Mouse (Mus musculus) hindbrain, postnatal 0 days (tissue): ENCODE measurements around the gene BC025920. TPM values are rescaled to one million over a fixed set of nuclear protein-coding genes. Genes with fewer than 3 reads are reported as not detected.
A peak's percentile ranks its signal among the peaks of the same experiment; 100 is the strongest.

Source experiments
- ATAC-seq: fragments of 200-750 bp; cut with Nextera tagmentation; 2 replicates; pipeline ENCODE4 v1.8.0; 2017; ENCODE audit warnings: mild to moderate bottlenecking, moderate TSS enrichment, moderate library complexity
- DNase-seq: peaks from one replicate; pipeline ENCODE4 v3.0.0-alpha.2; 2015; ENCODE audit warnings: low spot score
- H3K27ac ChIP-seq: fragments of 300-500 bp; sonication (generic); 2 replicates; pipeline ENCODE4 v1.5.1; 2014; ENCODE audit warnings: mild to moderate bottlenecking
- H3K27me3 ChIP-seq: fragments of 300-500 bp; sonication (generic); 2 replicates; pipeline ENCODE4 v1.6.1; 2014; ENCODE audit warnings: low read length, mixed read lengths; ENCODE audit not compliant: insufficient read depth
- H3K36me3 ChIP-seq: fragments of 300-500 bp; sonication (generic); 2 replicates; pipeline ENCODE4 v1.6.1; 2014; ENCODE audit warnings: low read length, mixed read lengths; ENCODE audit not compliant: insufficient read depth
- H3K4me1 ChIP-seq: fragments of 300-500 bp; sonication (generic); 2 replicates; pipeline ENCODE4 v1.6.1; 2014; ENCODE audit warnings: antibody characterized with exemption, low read length, mixed read lengths; ENCODE audit not compliant: insufficient read depth
- H3K4me2 ChIP-seq: fragments of 300-500 bp; sonication (generic); 2 replicates; pipeline ENCODE4 v1.6.1; 2014; ENCODE audit warnings: low read depth, mild to moderate bottlenecking, low read length, moderate library complexity, mixed read lengths
- H3K4me3 ChIP-seq: fragments of 300-500 bp; sonication (generic); 2 replicates; pipeline ENCODE4 v1.5.1; 2014; ENCODE audit warnings: low read length
- H3K9ac ChIP-seq: fragments of 300-500 bp; sonication (generic); replicated peaks from 2 replicates; pipeline ENCODE4 v1.6.1; 2014; ENCODE audit warnings: mild to moderate bottlenecking, low read length, moderate library complexity, mixed read lengths
- H3K9me3 ChIP-seq: fragments of 300-500 bp; sonication (generic); 2 replicates; pipeline ENCODE4 v1.6.1; 2016; ENCODE audit warnings: low read length, mixed read lengths
- CTCF ChIP-seq: IDR thresholded peaks from 2 replicates; pipeline ENCODE4 v1.5.1; 2016; ENCODE audit warnings: antibody characterized with exemption, control low read depth, low read depth
- WGBS: fragments of 180-500 bp; shearing (Covaris S2); extraction: QIAGEN DNeasy Blood & Tissue Kit; methylation state at CpG from one replicate; pipeline ENCODE4 v1.1.7; 2014; 5-methylcytosine and 5-hydroxymethylcytosine counted together
- polyA plus RNA-seq: library from polyadenylated mRNA; unstranded; fragments of >200 nt; fragmentation: Nextera tagmentation; extraction: Ambion mirVana; gene quantifications from 2 replicates; pipeline ENCODE4 v1.2.1, GENCODE M21; 2015
- total RNA-seq: library from RNA; depleted of rRNA; stranded (reverse); fragments of >200 nt; gene quantifications from 2 replicates; pipeline ENCODE4 v1.2.3, GENCODE M21; 2014

Gene BC025920
- total and polyA plus RNA-seq, 2 experiments from 2014 or later, result 1.3 to 4.2 TPM

GRCm38 (mm10) chr10:81574081-81575056 is 31.7 kb upstream of the BC025920 start, which contains the start of gene Tle2:
Tle2 (plus strand) TSS chr10:81574561.
- no peaks in the 10 kb centered on the region for H3K36me3 ChIP-seq
- ATAC-seq (no peak), DNase-seq (peak; percentile 37)
- H3K4me2 ChIP-seq, result peak within 1 kb of the TSS; percentile 69
- H3K27ac ChIP-seq, result no peak within 1 kb of the TSS
- H3K4me1 ChIP-seq, result peaks cover 29% of the 10 kb centered on the region
- 19% methylated on average over 10 of the region's 10 CpGs for WGBS
- peak within 1 kb of the TSS; percentile 63 for H3K9ac ChIP-seq
- H3K27me3 ChIP-seq, result peaks cover 14% of the 10 kb centered on the region; the same call in 1 of the 2 replicates
- no peaks in the 10 kb centered on the region for H3K9me3 ChIP-seq
- peak within 1 kb of the TSS; percentile 50 for H3K4me3 ChIP-seq
- TF ChIP-seq CTCF, result peak; percentile 30

- under 1% methylated on average over 21 of the region's 30 CpGs for WGBS
- DNase-seq (peak; percentile 38), ATAC-seq (no peak)
- Histone ChIP-seq H3K4me2 (peak overlapping the region; percentile 69), H3K27me3 (peaks cover 14% of the 10 kb centered on the region; the same call in 1 of the 2 replicates), H3K4me1 (peaks cover 29% of the 10 kb centered on the region), H3K27ac (no peak overlapping the region), H3K9ac (peak overlapping the region; percentile 63), H3K9me3 (no peaks in the 10 kb centered on the region), H3K4me3 (peak overlapping the region; percentile 50), H3K36me3 (no peaks in the 10 kb centered on the region)
- no peak for TF ChIP-seq CTCF
These were observed 30.9 kb upstream of the BC025920 start for GRCm38 (mm10) chr10:81575208-81575631.

GRCm38 (mm10) chr10:81575695-81576094 is 30.4 kb upstream of the BC025920 start:
- Histone ChIP-seq H3K36me3 (no peaks in the 10 kb centered on the region), H3K4me2 (peak overlapping the region; percentile 69), H3K27ac (no peak overlapping the region), H3K4me1 (peaks cover 30% of the 10 kb centered on the region), H3K4me3 (peak overlapping the region; percentile 50), H3K9me3 (no peaks in the 10 kb centered on the region), H3K9ac (peak overlapping the region; percentile 63), H3K27me3 (peaks cover 14% of the 10 kb centered on the region; the same call in 1 of the 2 replicates)
- under 1% methylated on average over 6 of the region's 6 CpGs for WGBS
- no peak for DNase-seq
- TF ChIP-seq CTCF, result no peak
- no peak for ATAC-seq

- no peak for TF ChIP-seq CTCF
- Histone ChIP-seq H3K4me3 (no peak overlapping the region), H3K36me3 (no peaks in the 10 kb centered on the region), H3K27me3 (peaks cover 11% of the 10 kb centered on the region; the same call in 1 of the 2 replicates), H3K9ac (no peak overlapping the region), H3K27ac (no peak overlapping the region), H3K4me1 (peaks cover 10% of the 10 kb centered on the region), H3K9me3 (no peaks in the 10 kb centered on the region), H3K4me2 (no peak overlapping the region)
- no peak for ATAC-seq
- DNase-seq, result no peak
- WGBS, result 39% methylated on average over 4 of the region's 4 CpGs
These were observed 26.1 kb upstream of the BC025920 start for GRCm38 (mm10) chr10:81579967-81580366.

- H3K9ac ChIP-seq, result no peak overlapping the region
- no peak overlapping the region for H3K4me2 ChIP-seq
These were observed 25.5 kb upstream of the BC025920 start for GRCm38 (mm10) chr10:81580441-81581070.

GRCm38 (mm10) chr10:81583347-81583746 is 22.7 kb upstream of the BC025920 start:
- Histone ChIP-seq H3K27me3 (peaks cover 6% of the 10 kb centered on the region; the same call in 1 of the 2 replicates), H3K4me2 (no peak overlapping the region)

More at GRCm38 (mm10) chr10:81580441-81581070, 25.5 kb upstream of the BC025920 start:
- Histone ChIP-seq H3K36me3 (no peaks in the 10 kb centered on the region), H3K27me3 (peaks cover 11% of the 10 kb centered on the region; the same call in 1 of the 2 replicates), H3K27ac (no peak overlapping the region), H3K9me3 (no peaks in the 10 kb centered on the region), H3K4me1 (peaks cover 7% of the 10 kb centered on the region), H3K4me3 (no peak overlapping the region)
- DNase-seq, result no peak
- peak; percentile 56 for TF ChIP-seq CTCF
- WGBS, result 58% methylated on average over 25 of the region's 25 CpGs
- ATAC-seq, result no peak; the same call in 1 of the 2 replicates

More at GRCm38 (mm10) chr10:81583347-81583746, 22.7 kb upstream of the BC025920 start:
- no peak for DNase-seq
- ATAC-seq, result no peak
- Histone ChIP-seq H3K4me1 (peaks cover 4% of the 10 kb centered on the region; the same call in 1 of the 2 replicates), H3K9me3 (no peaks in the 10 kb centered on the region), H3K4me3 (no peak overlapping the region), H3K27ac (no peak overlapping the region), H3K9ac (no peak overlapping the region), H3K36me3 (no peaks in the 10 kb centered on the region)
- no peak for TF ChIP-seq CTCF
- WGBS, result 39% methylated on average over 6 of the region's 6 CpGs
